Mouse (Mus musculus): ENCODE results near the gene Olfr1113.
"Not testable (repeated sequence)": the region's sequence is repeated elsewhere in the genome, so short reads cannot be mapped to it uniquely, and the experiment has no call there.

Gene Olfr1113

GRCm38 (mm10) chr2:87208670-87209069 lies at the start of gene Olfr1113:
Olfr1113 (plus strand) TSS chr2:87208970.
- DNase-seq (ENCODE audit: extremely low spot score, low spot score): no peak

DNA sequence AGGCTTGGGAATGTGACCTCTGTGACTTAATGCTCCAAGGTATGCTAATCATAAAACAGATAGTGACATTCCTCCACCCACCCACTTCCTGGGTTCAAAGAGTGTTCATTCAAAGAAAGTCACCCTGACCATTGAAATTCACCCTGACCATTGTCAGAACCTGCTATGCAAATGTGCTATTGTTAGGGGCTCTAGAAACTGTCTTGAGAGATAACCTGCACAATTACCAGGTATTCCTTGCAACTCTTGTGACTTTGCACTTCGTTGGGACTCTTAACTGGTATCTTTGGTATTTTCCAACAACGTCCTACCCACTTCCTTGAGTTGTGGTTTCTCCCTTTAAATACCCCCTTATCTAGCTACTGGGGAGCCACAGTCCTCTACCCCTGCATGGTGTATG lies 41.0 kb upstream of the Olfr1113 start:
- DNase-seq (ENCODE audit: extremely low spot score, low spot score): not testable (repeated sequence)

- no peak for DNase-seq (ENCODE audit: extremely low spot score, low spot score)
Measured at GRCm38 (mm10) chr2:87187498-87187897, 21.3 kb upstream of the Olfr1113 start, which contains the start of gene Olfr1112. Olfr1112 (plus strand) TSS chr2:87187798.

- DNase-seq (ENCODE audit: extremely low spot score, low spot score): no peak
Measured at GRCm38 (mm10) chr2:87247713-87248112, 38.9 kb downstream of the Olfr1113 start, which contains the start of gene Olfr1115. Olfr1115 (plus strand) TSS chr2:87248013.
